16 mouse cellular contexts compared by ENCODE assay signal in the genomic region with DNA sequence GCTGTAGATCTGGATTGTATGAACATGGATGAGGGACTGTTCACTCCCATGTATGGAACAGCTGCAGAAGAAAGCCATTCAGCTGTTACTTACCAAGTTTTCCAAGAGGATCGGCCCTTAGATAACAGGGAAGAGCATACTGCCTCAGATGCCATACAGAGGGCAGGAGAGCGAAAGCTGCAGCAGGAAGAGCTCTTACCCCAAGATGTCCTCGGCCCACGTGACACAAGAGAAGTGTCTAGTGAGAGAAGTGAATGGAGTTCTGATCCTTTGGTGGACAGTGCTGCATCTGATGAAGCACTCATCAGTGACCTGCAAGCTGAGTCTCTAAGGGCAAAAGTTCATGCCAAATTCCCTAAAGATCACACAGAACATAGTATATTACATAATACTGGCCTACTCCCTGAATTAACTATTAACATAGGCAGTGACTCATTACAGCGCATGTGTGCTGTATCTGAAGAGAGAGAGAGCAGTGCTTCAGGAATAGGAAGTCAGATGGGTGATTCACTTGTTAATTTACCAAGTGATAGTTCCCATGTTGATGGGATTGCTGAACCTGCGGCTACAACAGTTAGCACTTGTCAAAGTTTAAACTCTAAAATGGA. TPM values are rescaled to one million over a fixed set of nuclear protein-coding genes. Genes with fewer than 3 reads are reported as not detected.
A peak's percentile ranks its signal among the peaks of the same experiment; 100 is the strongest.
DNase-seq lines count a peak whose midpoint lies in the region; ATAC-seq and TF ChIP-seq lines count a peak whose summit lies in the region.
"Had no signal": no experiment of that assay in that cellular context is flagged by ENCODE, and none has a peak within 500 bp of the region (broad histone marks: within the 10 kb centered on the region; RNA-seq: fewer than 3 reads in every experiment).

No protein-coding gene starts in this region.

- ATAC-seq in liver, embryonic 13.5 days (ENCODE audit: low read depth) = peak; percentile 43; the same call in 1 of the 2 replicates
- no peak for ATAC-seq in liver, embryonic 11.5 days (replicated peaks; ENCODE audit: low FRiP score)
- ATAC-seq in kidney, embryonic 16.5 days (ENCODE audit: low FRiP score, low TSS enrichment) = 0 out of 2 replicates have a peak, but pooled peaks have one; percentile 35
- ATAC-seq: forebrain, embryonic 14.5 days had no signal

- H3K4me3 ChIP-seq in gastrocnemius, adult 2 months = peak overlapping the region; percentile 74
- H3K4me3 ChIP-seq in liver, embryonic 13.5 days (replicated peaks) = no peak overlapping the region
- H3K4me3 ChIP-seq in liver, embryonic 11.5 days (ENCODE audit: low read depth, low read length) = no peak overlapping the region
- H3K4me3 ChIP-seq in kidney, embryonic 16.5 days (ENCODE audit: low read length) = no peak overlapping the region
- H3K4me3 ChIP-seq in small intestine, adult 2 months (ENCODE audit: low read depth, low read length) = no peak overlapping the region
- H3K4me3 ChIP-seq: embryonic facial prominence, embryonic 12.5 days had no signal

- no peak overlapping the region for H3K9ac ChIP-seq in liver, embryonic 13.5 days
- no peak overlapping the region for H3K9ac ChIP-seq in liver, embryonic 11.5 days (ENCODE audit: low read depth, low read length)
- H3K9ac ChIP-seq in kidney, embryonic 16.5 days (replicated peaks; ENCODE audit: low read length) = no peak overlapping the region
- H3K9ac ChIP-seq: embryonic facial prominence, embryonic 12.5 days had no signal

- H3K4me1 ChIP-seq in liver, embryonic 13.5 days (replicated peaks) = peaks cover 36% of the 10 kb centered on the region; the same call in 1 of the 2 replicates
- H3K4me1 ChIP-seq in liver, embryonic 11.5 days (replicated peaks; ENCODE audit: control insufficient read depth, insufficient read depth, low read length) = no peaks in the 10 kb centered on the region
- H3K4me1 ChIP-seq in kidney, embryonic 16.5 days (ENCODE audit: insufficient read depth, low read length) = no peaks in the 10 kb centered on the region
- H3K4me1 ChIP-seq in small intestine, adult 2 months (ENCODE audit: control insufficient read depth, insufficient read depth, insufficient read length, low read length) = peaks cover 5% of the 10 kb centered on the region; the same call in 1 of the 2 replicates
- H3K4me1 ChIP-seq: embryonic facial prominence, embryonic 12.5 days had no signal

- no peak for DNase-seq in gastrocnemius, adult 2 months
- DNase-seq in gastrocnemius, postnatal 36 days = no peak
- no peak for DNase-seq in liver, embryonic 13.5 days
- no peak for DNase-seq in liver, embryonic 11.5 days (ENCODE audit: low spot score)
- DNase-seq in left cerebral cortex, adult 11 months (ENCODE audit: low spot score) = no peak
- DNase-seq in adrenal gland, postnatal 36 days = no peak
- DNase-seq: adrenal gland, adult 2 months; B cell, adult 2 months; cerebellum, adult 11-12 months; lung, adult 2 months; midbrain, embryonic 14.5 days; right cerebral cortex, postnatal 4 days had no signal

- WGBS in liver, embryonic 13.5 days (ENCODE audit: insufficient replicate concordance) = 81% methylated on average over 6 of the region's 6 CpGs
- WGBS in liver, embryonic 11.5 days = 87% methylated on average over 6 of the region's 6 CpGs
- WGBS in kidney, embryonic 16.5 days = 88% methylated on average over 6 of the region's 6 CpGs
- 60% methylated on average over 6 of the region's 6 CpGs for WGBS in small intestine, adult 2 months

- no peak for TF ChIP-seq POLR2A in small intestine, adult 2 months (IDR thresholded peaks at IDR 0.05; ENCODE audit: low read depth, low read length)

- peaks cover 88% of the 10 kb centered on the region for H3K36me3 ChIP-seq in liver, embryonic 13.5 days
- peaks cover 19% of the 10 kb centered on the region; the same call in 1 of the 2 replicates for H3K36me3 ChIP-seq in liver, embryonic 11.5 days (ENCODE audit: control insufficient read depth, insufficient read depth, low read length)
- H3K36me3 ChIP-seq in kidney, embryonic 16.5 days (ENCODE audit: insufficient read depth, low read length) = peaks cover 38% of the 10 kb centered on the region
- H3K36me3 ChIP-seq in small intestine, adult 2 months (ENCODE audit: control insufficient read depth, insufficient read depth, low read length) = peaks cover 48% of the 10 kb centered on the region

- H3K4me2 ChIP-seq in liver, embryonic 13.5 days = no peak overlapping the region
- H3K4me2 ChIP-seq in liver, embryonic 11.5 days = no peak overlapping the region
- H3K4me2 ChIP-seq in kidney, embryonic 16.5 days (replicated peaks; ENCODE audit: low read depth, low read length) = no peak overlapping the region
- H3K4me2 ChIP-seq: embryonic facial prominence, embryonic 12.5 days had no signal

- intact Hi-C loops in gastrocnemius, adult 2 months (cut with DNase I) = no loop called here
- intact Hi-C loops in gastrocnemius, postnatal 36 days (cut with DNase I) = no loop called here

- no peaks in the 10 kb centered on the region for H3K27me3 ChIP-seq in liver, embryonic 13.5 days
- no peaks in the 10 kb centered on the region for H3K27me3 ChIP-seq in liver, embryonic 11.5 days (replicated peaks; ENCODE audit: control insufficient read depth, insufficient read depth, low read length)
- no peaks in the 10 kb centered on the region for H3K27me3 ChIP-seq in kidney, embryonic 16.5 days (ENCODE audit: insufficient read depth, low read length)
- H3K27me3 ChIP-seq in small intestine, adult 2 months (ENCODE audit: control insufficient read depth, insufficient read depth, low read length) = no peaks in the 10 kb centered on the region
- H3K27me3 ChIP-seq: embryonic facial prominence, embryonic 12.5 days had no signal

- TF ChIP-seq CTCF in gastrocnemius, adult 2 months (IDR thresholded peaks at IDR 0.05) = no peak
- TF ChIP-seq CTCF in small intestine, adult 2 months (IDR thresholded peaks at IDR 0.05; ENCODE audit: extremely low read depth, insufficient read length, insufficient replicate concordance, low read depth, low read length) = no peak

- H3K9me3 ChIP-seq in liver, embryonic 13.5 days (replicated peaks) = no peaks in the 10 kb centered on the region
- no peaks in the 10 kb centered on the region for H3K9me3 ChIP-seq in liver, embryonic 11.5 days (ENCODE audit: control insufficient read depth, low read length)
- no peaks in the 10 kb centered on the region for H3K9me3 ChIP-seq in kidney, embryonic 16.5 days (ENCODE audit: low read length)
- H3K9me3 ChIP-seq: embryonic facial prominence, embryonic 12.5 days had no signal

- H3K27ac ChIP-seq in gastrocnemius, adult 2 months = peak overlapping the region; percentile 86
- no peak overlapping the region; the same call in 1 of the 2 replicates for H3K27ac ChIP-seq in liver, embryonic 13.5 days
- H3K27ac ChIP-seq in liver, embryonic 11.5 days (ENCODE audit: low read depth, low read length) = no peak overlapping the region
- H3K27ac ChIP-seq in kidney, embryonic 16.5 days (ENCODE audit: low read length) = no peak overlapping the region
- H3K27ac ChIP-seq in small intestine, adult 2 months (ENCODE audit: insufficient read depth, low read depth, low read length) = peak overlapping the region; percentile 61; the same call in 1 of the 2 replicates
- H3K27ac ChIP-seq: embryonic facial prominence, embryonic 12.5 days had no signal

RNA-seq across cellular contexts. Expression of gene Larp4b, which starts 35.1 kb away (rescaled TPM):
- total RNA-seq in gastrocnemius, adult 2 months (2021) = 10 to 100 TPM; 67.7 to 78.6 TPM
- total RNA-seq in gastrocnemius, postnatal 36 days (2021) = 10 to 100 TPM; 66.0 to 67.8 TPM
- 23.7 and 27.6 TPM in 2 replicates for polyA plus RNA-seq in liver, embryonic 13.5 days (2015; fragmentation: Nextera tagmentation; extraction: Ambion mirVana)
- polyA plus RNA-seq in liver, embryonic 11.5 days (2014; fragmentation: Nextera tagmentation; extraction: Ambion mirVana) = 47.9 and 51.3 TPM in 2 replicates
- 32.3 and 36.3 TPM in 2 replicates for polyA plus RNA-seq in kidney, embryonic 16.5 days (2015; fragmentation: Nextera tagmentation; extraction: Ambion mirVana)
- polyA plus RNA-seq in small intestine, adult 2 months (2012; rRNA removed) = 8.5 and 18.1 TPM in 2 replicates
- total RNA-seq in adrenal gland, postnatal 36 days (2021) = 10 to 100 TPM; 71.3 to 73.4 TPM

Comparison
In these comparisons a context has a peak if more than half of its experiments do, and no peak if none do; other contexts are left out.
1. H3K27ac ChIP-seq: peak in gastrocnemius, adult 2 months (single experiment) and small intestine, adult 2 months (single experiment); none in liver, embryonic 13.5 days (single experiment), liver, embryonic 11.5 days (single experiment) and kidney, embryonic 16.5 days (single experiment).